Mouse (Mus musculus) layer of hippocampus, postnatal 10 days (tissue): ENCODE results near the gene Cuta. TPM values are rescaled to one million over a fixed set of nuclear protein-coding genes. Genes with fewer than 3 reads are reported as not detected.
A peak's percentile ranks its signal among the peaks of the same experiment; 100 is the strongest.

ENCODE experiments used
- DNase-seq, 2 experiments: peaks; one replicate each; pipeline ENCODE4 v3.0.0; 2021; ENCODE audit warnings: low spot score in 2 of 2
- microRNA-seq, 2 experiments: library from miRNA; unstranded; fragments of <30 nt; microRNA quantifications; one replicate each; pipeline ENCODE4 v1.2.0; 2021
- total RNA-seq, 2 experiments: library from RNA; stranded (reverse); gene quantifications; 2 replicates each; pipeline ENCODE4 v1.2.3; 2021

Gene Cuta
- total RNA-seq, 2 experiments from 2014 or later, result 106 to 112 TPM

DNA sequence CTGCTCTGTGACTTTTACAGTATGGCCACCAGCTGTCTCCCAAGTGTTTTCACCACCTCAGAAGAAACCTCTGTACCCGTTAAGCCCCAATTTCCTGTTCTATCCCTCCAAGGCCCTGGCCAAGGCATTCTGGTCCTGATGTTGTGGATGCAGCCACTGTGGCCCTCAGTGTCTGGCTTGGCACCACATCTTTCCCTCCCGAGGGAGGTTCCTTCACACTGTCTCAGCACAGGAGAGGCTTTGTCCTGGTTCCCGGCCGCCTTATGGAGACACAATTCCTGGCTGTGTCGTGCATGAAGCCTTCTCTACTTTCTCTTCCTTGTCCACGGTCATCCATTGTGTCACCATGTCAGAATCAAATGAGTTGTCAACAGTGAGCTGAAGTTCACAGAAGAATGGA, 45.9 kb downstream of the Cuta start:
- DNase-seq, result peak in 1 of 2 experiments; percentile 26

DNA sequence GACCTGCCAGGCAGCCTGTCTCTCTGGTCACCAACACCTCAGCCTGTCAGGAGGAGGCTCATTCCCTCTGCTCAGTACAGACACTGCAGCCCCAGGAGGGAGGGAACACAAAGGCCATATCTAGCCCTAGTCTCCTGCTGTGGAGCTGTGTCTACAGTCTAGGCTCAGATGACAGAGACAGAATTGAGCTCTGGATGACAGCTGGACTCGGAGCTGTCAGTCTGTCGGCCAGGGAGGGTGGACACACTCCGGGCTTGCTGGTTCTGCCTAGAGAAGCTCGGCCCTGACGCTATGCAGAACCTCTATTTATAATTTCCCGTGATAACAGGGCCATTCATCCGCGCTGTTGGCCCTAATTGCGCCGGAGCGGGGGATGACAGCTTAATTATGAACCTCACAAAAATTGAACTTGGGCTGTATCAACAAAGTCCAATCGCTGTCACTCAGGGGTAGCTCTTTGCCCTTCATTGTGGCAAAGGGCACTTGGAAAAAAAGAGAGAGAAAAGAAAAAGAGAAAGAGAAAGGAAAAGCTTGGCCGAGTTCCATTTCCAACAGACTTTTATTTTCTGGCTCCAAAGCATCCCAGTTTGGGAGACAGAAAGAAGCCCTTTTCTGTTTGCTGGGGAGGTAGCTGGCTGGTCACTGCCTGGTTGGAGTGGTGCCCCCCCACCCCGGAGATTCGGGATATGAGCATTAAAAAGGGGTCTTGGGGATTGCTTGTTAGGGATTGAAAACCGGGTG, 46.6 kb downstream of the Cuta start:
- DNase-seq, result peak in 1 of 2 experiments; percentile 42

DNA sequence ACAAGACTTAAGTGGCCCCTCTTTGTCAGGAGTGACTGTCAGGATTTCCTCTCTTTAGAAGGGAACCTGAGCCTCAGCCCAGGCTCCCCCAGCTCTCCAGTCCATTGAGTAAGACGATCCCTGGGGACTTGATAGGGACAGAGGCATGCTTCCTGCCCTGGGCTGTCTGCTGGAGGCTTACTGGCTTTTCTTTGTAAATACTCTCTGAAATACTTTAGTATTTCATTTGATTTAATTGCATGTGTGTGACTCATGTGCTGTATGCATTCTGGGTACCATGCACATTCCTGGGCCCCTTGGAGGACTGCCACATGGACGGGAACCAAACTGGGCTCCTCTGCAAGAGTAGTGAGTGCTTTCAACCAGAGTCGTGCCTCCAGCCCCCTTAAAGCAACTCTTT, 51.4 kb downstream of the Cuta start:
- DNase-seq, result no peak

DNA sequence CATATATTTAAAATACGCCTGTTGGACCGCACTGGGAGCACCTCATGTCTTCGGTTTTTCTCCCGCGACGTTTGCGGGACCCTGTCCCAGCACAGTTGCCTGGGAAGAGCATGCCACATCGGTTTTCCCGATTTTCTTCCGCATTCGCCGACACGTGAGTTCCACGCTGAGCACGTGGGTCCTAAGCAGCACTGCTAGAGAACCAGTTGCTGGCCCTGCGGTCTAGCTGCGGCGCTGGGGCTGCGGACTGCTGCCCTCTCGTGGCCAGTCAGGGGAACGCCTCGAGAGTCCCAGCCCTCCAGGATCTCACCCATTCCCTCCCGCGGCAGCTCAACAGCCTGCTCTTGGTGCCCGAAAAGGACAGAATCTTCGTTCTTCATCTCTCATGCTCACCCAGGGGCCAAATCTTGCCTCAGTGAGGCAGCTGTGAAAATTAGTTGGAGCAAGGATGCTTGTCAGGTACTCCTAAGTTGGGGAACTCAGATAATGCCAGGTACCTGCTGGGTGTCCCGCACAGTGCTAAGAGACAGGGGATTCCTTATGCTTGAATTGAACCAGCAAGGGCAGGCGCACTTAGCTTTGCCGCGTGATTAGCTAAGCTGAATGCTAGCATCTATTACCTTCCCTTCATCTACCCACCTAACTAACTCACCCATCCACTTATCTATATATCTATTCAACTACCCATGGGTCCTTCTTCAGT, 53.2 kb downstream of the Cuta start:
- DNase-seq, result peak; percentile 89 to 92

- DNase-seq, result peak; percentile 68 to 79
Observed at GRCm38 (mm10) chr17:26884995-26885926, 54.1 kb downstream of the Cuta start.

Small RNAs within 50 kb of the gene (microRNA-seq; reads per million reads assigned to microRNA genes)
- gene Gm27775 (0 reads per million in 2 experiments), gene Mir3083 (13.2 to 28.4 reads per million in 2 experiments), gene Mir6968 (4.2 to 4.5 reads per million in 2 experiments)

Other genes starting within 250 kb of the Cuta start
- 10 to 100 TPM; 26.4 to 26.7 TPM for gene Crebrf, start 223.9 kb downstream of the Cuta start, total RNA-seq
- 10 to 100 TPM; 33.0 to 34.1 TPM for gene Bnip1, start 158.5 kb downstream of the Cuta start, total RNA-seq
- not detected for gene Nkx2-5, start 94.6 kb downstream of the Cuta start, total RNA-seq
- 1 to 10 TPM; 4.0 to 5.8 TPM for gene Kifc5b, start 22.5 kb downstream of the Cuta start, total RNA-seq
- 10 to 100 TPM; 23.0 to 23.9 TPM for gene Phf1, start 6.5 kb downstream of the Cuta start, total RNA-seq
- gene Syngap1, start 1.7 kb upstream of the Cuta start, total RNA-seq, result 100 to 1,000 TPM; 450 to 479 TPM
- gene Zbtb9, start 33.6 kb upstream of the Cuta start, total RNA-seq, result 10 to 100 TPM; 11.8 to 14.0 TPM
- gene Bak1, start 89.4 kb upstream of the Cuta start, total RNA-seq, result 10 to 100 TPM; 29.3 to 33.2 TPM
- gene Itpr3, start 117.7 kb upstream of the Cuta start, total RNA-seq, result 1 to 10 TPM; 2.4 to 2.9 TPM
- gene Uqcc2, start 194.3 kb upstream of the Cuta start, total RNA-seq, result 100 to 1,000 TPM; 152 to 168 TPM
- gene Ip6k3, start 228.2 kb upstream of the Cuta start, total RNA-seq, result not detected